Mouse (Mus musculus) spleen, adult 2 months (tissue): Measurements from ENCODE around the gene Gm49342.

Source experiments
- CTCF ChIP-seq: fragments of 200-500 bp; IDR thresholded peaks from 2 replicates; pipeline ENCODE4 v1.5.1; 2011; ENCODE audit warnings: mild to moderate bottlenecking, inconsistent platforms; ENCODE audit not compliant: insufficient read depth, insufficient read length, insufficient replicate concordance; ENCODE audit errors: extremely low read depth
- POLR2A ChIP-seq: fragments of 200-500 bp; IDR thresholded peaks from 2 replicates; pipeline ENCODE4 v1.6.1; 2011; ENCODE audit warnings: low read depth, low read length, inconsistent platforms

- TF ChIP-seq POLR2A (no peak), CTCF (no peak)
Observed at GRCm38 (mm10) chr14:51009572-51009971, 65.3 kb downstream of the Gm49342 start.
